Comparison of ENCODE assay signal across 8 mouse cellular contexts in the genomic region with DNA sequence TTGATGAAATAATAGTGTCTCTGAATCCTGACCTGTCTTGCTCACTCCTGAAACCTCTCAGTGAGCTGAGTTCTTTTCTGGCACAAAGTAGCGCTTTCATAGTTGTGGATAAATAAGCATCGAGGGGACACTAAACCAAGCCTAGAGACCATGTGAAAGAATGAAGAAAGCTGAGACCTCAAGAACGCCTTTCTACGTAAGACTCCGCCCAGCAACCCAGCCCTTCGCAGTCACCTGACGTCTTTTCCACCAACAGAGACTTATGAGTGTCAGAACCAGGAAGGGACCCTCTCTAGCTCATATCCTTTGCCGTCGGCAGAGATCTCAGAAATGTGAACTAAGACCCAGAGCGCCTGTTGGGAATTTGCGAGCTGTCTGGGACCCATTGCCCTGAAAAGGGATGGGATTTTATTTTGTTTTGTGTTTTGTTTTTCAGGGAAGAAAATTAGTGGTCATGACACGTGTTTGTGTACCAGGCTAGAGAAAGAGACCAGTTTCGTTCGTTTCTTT. TPM values are rescaled to one million over a fixed set of nuclear protein-coding genes. Genes with fewer than 3 reads are reported as not detected.
DNase-seq lines count a peak whose midpoint lies in the region; ATAC-seq and TF ChIP-seq lines count a peak whose summit lies in the region.

No protein-coding gene starts in this region.

- in situ Hi-C loops in Patski (cut with MboI; ENCODE audit: low pct_unique_long_range_greater_than_20kb): loop anchor here (5.0 to 10.0 kb wide), 2 partner anchors 203 to 290 kb away; no protein-coding TSS in a partner anchor

- no peaks in the 10 kb centered on the region for H3K27me3 ChIP-seq in Patski
- peaks cover 45% of the 10 kb centered on the region for H3K27me3 ChIP-seq in hindbrain, embryonic 10.5 days (ENCODE audit: insufficient read depth, poor library complexity, severe bottlenecking)

- peak; percentile 91 for ATAC-seq in Patski

- no peaks in the 10 kb centered on the region for H3K9me3 ChIP-seq in hindbrain, embryonic 10.5 days

- DNase-seq in Patski (ENCODE audit: low read depth, low spot score): no peak
- peak; percentile 64 for DNase-seq in cerebellum, adult 8-10 months
- DNase-seq in forelimb bud, embryonic 11.5 days (ENCODE audit: low read depth, low spot score): peak; percentile 82
- DNase-seq in hindbrain, embryonic 10.5 days (ENCODE audit: low spot score): peak; percentile 68
- peak; percentile 83 for DNase-seq in layer of hippocampus, adult 9-11 months
- peak; percentile 87 for DNase-seq in lung, postnatal 25 days (ENCODE audit: low spot score)
- peak; percentile 29 for DNase-seq in retina, postnatal 7 days (ENCODE audit: low read depth, low spot score)
- DNase-seq in thymus, postnatal 4 days: peak; percentile 74

- H3K36me3 ChIP-seq in hindbrain, embryonic 10.5 days: no peaks in the 10 kb centered on the region

- 21% methylated on average over 14 of the region's 14 CpGs for WGBS in hindbrain, embryonic 10.5 days

- POLR2A ChIA-PET in Patski (lab: Charles Lee): interaction anchor here (2.4 kb wide), 1 partner anchor 82 kb away, joined by 13 read pairs; a partner anchor contains a TSS

- CTCF ChIA-PET in Patski (lab: Charles Lee): interaction anchor here (0.6 to 2.7 kb wide), 20 partner anchors 11 to 278 kb away, joined by 3 to 25 read pairs (median 4); a partner anchor contains a TSS

- H3K27ac ChIP-seq in hindbrain, embryonic 10.5 days: peak overlapping the region; percentile 53

- H3K4me1 ChIP-seq in hindbrain, embryonic 10.5 days (replicated peaks): peaks cover 30% of the 10 kb centered on the region

- no peak for TF ChIP-seq CTCF in Patski (IDR thresholded peaks at IDR 0.05)

- peak overlapping the region; percentile 61 for H3K4me3 ChIP-seq in hindbrain, embryonic 10.5 days

RNA-seq across cellular contexts. Expression of a gene that starts 7.7 kb away (rescaled TPM):
- polyA plus RNA-seq in Patski (2021): 21.8 TPM
- polyA plus RNA-seq in hindbrain, embryonic 10.5 days (2016; fragmentation: Nextera tagmentation; extraction: Ambion mirVana): 26.9 and 30.1 TPM in 2 replicates

RNA-seq across cellular contexts. Expression of a gene that starts 22.8 kb away (rescaled TPM):
- polyA plus RNA-seq in Patski (2021): not detected
- polyA plus RNA-seq in hindbrain, embryonic 10.5 days (2016; fragmentation: Nextera tagmentation; extraction: Ambion mirVana): not detected in 2 replicates
